In genomic region chr9:118621691-118622090, GRCm38 (mm10) we compare ENCODE assay signal across 22 mouse cellular contexts. TPM values are rescaled to one million over a fixed set of nuclear protein-coding genes. Genes with fewer than 3 reads are reported as not detected.
DNase-seq lines count a peak whose midpoint lies in the region; ATAC-seq and TF ChIP-seq lines count a peak whose summit lies in the region.
"Had no signal": no experiment of that assay in that cellular context is flagged by ENCODE, and none has a peak within 500 bp of the region (broad histone marks: within the 10 kb centered on the region; RNA-seq: fewer than 3 reads in every experiment).

No protein-coding gene starts in this region.

- H3K27ac ChIP-seq in gastrocnemius, adult 2 months = 0 out of 2 replicates have a peak overlapping the region, but pooled peaks have one; percentile 24
- H3K27ac ChIP-seq in limb, embryonic 10.5 days = 0 out of 2 replicates have a peak overlapping the region, but pooled peaks have one; percentile 28
- H3K27ac ChIP-seq: forebrain, embryonic 10.5 days; forebrain, embryonic 13.5 days; heart, adult 2 months; heart, embryonic 10.5 days; heart, embryonic 13.5 days; hindbrain, embryonic 14.5 days; hindbrain, postnatal 0 days had no signal

- peak; percentile 54 for DNase-seq in adrenal gland, adult 2 months
- DNase-seq in adrenal gland, postnatal 4 days (ENCODE audit: low spot score in 2 of 2) = no peak
- no peak for DNase-seq in gastrocnemius, adult 2 months
- no peak for DNase-seq in gastrocnemius, postnatal 25 days
- no peak for DNase-seq in limb, embryonic 10.5 days (ENCODE audit: low spot score)
- DNase-seq: B cell, adult 2 months; cerebellum, adult 18-20 months; cerebellum, adult 9-10 months had no signal

- H3K4me3 ChIP-seq in gastrocnemius, adult 2 months = no peak overlapping the region
- H3K4me3 ChIP-seq in limb, embryonic 10.5 days = no peak overlapping the region
- H3K4me3 ChIP-seq: forebrain, embryonic 10.5 days; forebrain, embryonic 13.5 days; heart, adult 2 months; heart, embryonic 10.5 days; heart, embryonic 13.5 days had no signal

- WGBS in limb, embryonic 10.5 days = 96% methylated on average over 6 of the region's 6 CpGs

- no peaks in the 10 kb centered on the region for H3K9me3 ChIP-seq in limb, embryonic 10.5 days (replicated peaks)
- H3K9me3 ChIP-seq: forebrain, embryonic 10.5 days; forebrain, embryonic 13.5 days; heart, embryonic 10.5 days; heart, embryonic 13.5 days had no signal

- no peaks in the 10 kb centered on the region for H3K27me3 ChIP-seq in limb, embryonic 10.5 days (ENCODE audit: low read depth, poor library complexity, severe bottlenecking)
- H3K27me3 ChIP-seq: forebrain, embryonic 13.5 days; Patski had no signal

- no peaks in the 10 kb centered on the region; the same call in 1 of the 2 replicates for H3K36me3 ChIP-seq in limb, embryonic 10.5 days
- H3K36me3 ChIP-seq: forebrain, embryonic 10.5 days; G1E had no signal

- ATAC-seq in granulocyte monocyte progenitor cell, adult 5-6 weeks (replicated peaks; ENCODE audit: poor library complexity, severe bottlenecking) = no peak
- ATAC-seq: forebrain, embryonic 13.5 days; forebrain, embryonic 16.5 days; hindbrain, postnatal 0 days; inflammation-experienced regulatory T-cells, adult 6 months; intestine, embryonic 16.5 days; Patski had no signal

- peaks cover 44% of the 10 kb centered on the region for H3K4me1 ChIP-seq in limb, embryonic 10.5 days
- H3K4me1 ChIP-seq: forebrain, embryonic 13.5 days had no signal

- intact Hi-C loops in gastrocnemius, adult 2 months (cut with DNase I) = no loop called here

- TF ChIP-seq CTCF in gastrocnemius, adult 2 months (IDR thresholded peaks at IDR 0.05) = no peak

RNA-seq across cellular contexts. Expression of gene Itga9, which starts 15.2 kb away (rescaled TPM):
- total RNA-seq in adrenal gland, adult 2 months (2021) = 10 to 100 TPM; 43.4 to 58.9 TPM
- polyA plus RNA-seq in adrenal gland, adult 2 months (2012; rRNA removed) = 67.2 and 95.2 TPM in 2 replicates
- total RNA-seq in adrenal gland, postnatal 4 days (2021) = 100 to 1,000 TPM in 1 of 2 experiments, 10 to 100 TPM in 1; 97.8 to 111 TPM
- 1 to 10 TPM; 3.0 to 5.7 TPM for total RNA-seq in gastrocnemius, adult 2 months (2021)
- total RNA-seq in gastrocnemius, postnatal 25 days (2021) = 1 to 10 TPM; 6.9 to 8.3 TPM
- polyA plus RNA-seq in limb, embryonic 10.5 days (2016; fragmentation: Nextera tagmentation; extraction: Ambion mirVana) = 8.8 and 9.3 TPM in 2 replicates
- total RNA-seq in granulocyte monocyte progenitor cell, adult 5-6 weeks (2014; fragmentation: Nextera tagmentation) = 0.19 TPM in 1 of 2 replicates, not detected in the other
- total RNA-seq in granulocyte monocyte progenitor cell, adult 5-6 weeks (2017) = 0.13 and 0.26 TPM in 2 replicates
- total RNA-seq: CH12.LX had no signal
- polyA plus RNA-seq: G1E had no signal

Comparison
In these comparisons a context has a peak if more than half of its experiments do, and no peak if none do; other contexts are left out.
1. RNA of gene Itga9, which starts 15.2 kb away (total RNA-seq): 97.8 to 111 TPM in adrenal gland, postnatal 4 days and 43.4 to 58.9 TPM in adrenal gland, adult 2 months; 6.9 to 8.3 TPM in gastrocnemius, postnatal 25 days, 3.0 to 5.7 TPM in gastrocnemius, adult 2 months and 0.13 to 0.26 TPM in granulocyte monocyte progenitor cell, adult 5-6 weeks; every median in the first group is over 4 times any median in the second.